Mouse (Mus musculus): Measurements from ENCODE around the gene St3gal4.

DNA sequence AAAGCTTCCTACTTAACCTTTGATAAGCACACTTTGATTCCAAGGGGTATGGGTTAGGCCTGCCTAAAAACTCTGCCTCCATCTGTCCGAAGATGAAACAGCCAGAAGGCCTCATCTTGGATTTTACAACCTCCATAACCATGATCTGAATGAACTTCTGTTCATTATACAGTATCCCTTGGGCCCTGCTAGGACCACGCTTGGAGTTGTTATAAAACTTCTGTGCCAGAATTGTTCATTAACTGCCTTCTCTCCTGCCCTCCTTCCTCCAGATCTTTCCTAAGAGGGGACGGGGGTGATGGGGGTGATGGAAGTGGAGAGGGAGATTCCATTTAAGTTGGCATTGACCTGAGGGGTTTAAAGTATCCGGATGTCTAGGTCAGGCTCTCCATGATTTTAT, 60.9 kb downstream of the St3gal4 start:
- TF ChIP-seq CTCF (IDR thresholded peaks at IDR 0.05; ENCODE audit: borderline replicate concordance, insufficient read depth, low read depth, low read length) (no peak), POLR2A (IDR thresholded peaks at IDR 0.05; ENCODE audit: borderline replicate concordance, insufficient read depth, low read length) (no peak)
